Mouse (Mus musculus) embryonic facial prominence, embryonic 14.5 days (tissue): ENCODE results near the gene Myom1. TPM values are rescaled to one million over a fixed set of nuclear protein-coding genes. Genes with fewer than 3 reads are reported as not detected.
"Not testable (repeated sequence)": the region's sequence is repeated elsewhere in the genome, so short reads cannot be mapped to it uniquely, and the experiment has no call there.

Experiments
- ATAC-seq: fragments of 200-750 bp; cut with Nextera tagmentation; 2 replicates; pipeline ENCODE4 v1.8.0; 2017; ENCODE audit warnings: low read depth, moderate number of reproducible peaks, moderate TSS enrichment
- DNase-seq: peaks from one replicate; pipeline ENCODE4 v3.0.0-alpha.2; 2015; ENCODE audit warnings: low spot score
- H3K27ac ChIP-seq: fragments of 300-500 bp; sonication (generic); replicated peaks from 2 replicates; pipeline ENCODE4 v1.5.1; 2014; ENCODE audit warnings: low read depth, mild to moderate bottlenecking, low read length, moderate library complexity
- H3K27me3 ChIP-seq: fragments of 300-500 bp; sonication (generic); replicated peaks from 2 replicates; pipeline ENCODE4 v1.6.1; 2014; ENCODE audit warnings: low read length; ENCODE audit not compliant: control insufficient read depth, insufficient read depth
- H3K36me3 ChIP-seq: fragments of 300-500 bp; sonication (generic); 2 replicates; pipeline ENCODE4 v1.6.1; 2014; ENCODE audit warnings: low read length, mixed read lengths; ENCODE audit not compliant: control insufficient read depth, insufficient read depth
- H3K4me1 ChIP-seq: fragments of 300-500 bp; sonication (generic); 2 replicates; pipeline ENCODE4 v1.6.1; 2014; ENCODE audit warnings: antibody characterized with exemption, low read length; ENCODE audit not compliant: control insufficient read depth, insufficient read depth
- H3K4me2 ChIP-seq: fragments of 300-500 bp; sonication (generic); 2 replicates; pipeline ENCODE4 v1.6.1; 2014; ENCODE audit warnings: low read depth, mild to moderate bottlenecking, low read length, moderate library complexity, mixed read lengths
- H3K4me3 ChIP-seq: fragments of 300-500 bp; sonication (generic); 2 replicates; pipeline ENCODE4 v1.5.1; 2014; ENCODE audit warnings: low read depth, mild to moderate bottlenecking, low read length
- H3K9ac ChIP-seq: fragments of 300-500 bp; sonication (generic); 2 replicates; pipeline ENCODE4 v1.6.1; 2014; ENCODE audit warnings: low read depth, mild to moderate bottlenecking, low read length, moderate library complexity, mixed read lengths
- H3K9me3 ChIP-seq: fragments of 300-500 bp; sonication (generic); 2 replicates; pipeline ENCODE4 v1.6.1; 2016; ENCODE audit warnings: low read length; ENCODE audit not compliant: control insufficient read depth
- WGBS: fragments of 180-500 bp; shearing (Covaris S2); extraction: QIAGEN DNeasy Blood & Tissue Kit; methylation state at CpG from one replicate; pipeline ENCODE4 v1.1.7; 2014; 5-methylcytosine and 5-hydroxymethylcytosine counted together
- polyA plus RNA-seq: library from polyadenylated mRNA; unstranded; fragments of >200 nt; fragmentation: Nextera tagmentation; extraction: Ambion mirVana; gene quantifications from 2 replicates; pipeline ENCODE4 v1.2.1, GENCODE M21; 2014

The Myom1 gene
- polyA plus RNA-seq, 1 experiment from 2014 or later: 61.5 TPM

GRCm38 (mm10) chr17:70973398-70973797 lies 29.0 kb upstream of the Myom1 start:
- WGBS: 90% methylated on average over 9 of the region's 9 CpGs
- Histone ChIP-seq H3K4me2 (no peak overlapping the region), H3K27ac (no peak overlapping the region), H3K4me3 (no peak overlapping the region), H3K36me3 (peaks cover 37% of the 10 kb centered on the region), H3K27me3 (no peaks in the 10 kb centered on the region), H3K4me1 (no peaks in the 10 kb centered on the region; the same call in 1 of the 2 replicates), H3K9me3 (no peaks in the 10 kb centered on the region), H3K9ac (no peak overlapping the region)
- DNase-seq (no peak), ATAC-seq (no peak)

- not testable (repeated sequence) for H3K27me3 ChIP-seq, H3K4me2 ChIP-seq, H3K9me3 ChIP-seq, ATAC-seq, H3K4me3 ChIP-seq, H3K27ac ChIP-seq, H3K9ac ChIP-seq, DNase-seq, H3K4me1 ChIP-seq
- peaks cover 37% of the 10 kb centered on the region for H3K36me3 ChIP-seq
- 92% methylated on average over 14 of the region's 14 CpGs for WGBS
These were observed 28.4 kb upstream of the Myom1 start for GRCm38 (mm10) chr17:70974065-70974464.

GRCm38 (mm10) chr17:70977799-70978198 lies 24.6 kb upstream of the Myom1 start:
- Histone ChIP-seq H3K36me3 (peaks cover 56% of the 10 kb centered on the region), H3K9me3 (no peaks in the 10 kb centered on the region), H3K27me3 (no peaks in the 10 kb centered on the region), H3K9ac (no peak overlapping the region), H3K4me2 (no peak overlapping the region), H3K4me1 (no peaks in the 10 kb centered on the region), H3K27ac (no peak overlapping the region), H3K4me3 (no peak overlapping the region)
- WGBS: 84% methylated on average over 6 of the region's 6 CpGs
- DNase-seq: no peak
- no peak for ATAC-seq

GRCm38 (mm10) chr17:70979345-70980223 lies 22.8 kb upstream of the Myom1 start:
- Histone ChIP-seq H3K9ac (no peak overlapping the region), H3K27me3 (no peaks in the 10 kb centered on the region), H3K4me2 (no peak overlapping the region), H3K9me3 (no peaks in the 10 kb centered on the region), H3K36me3 (peaks cover 45% of the 10 kb centered on the region), H3K4me1 (no peaks in the 10 kb centered on the region), H3K4me3 (no peak overlapping the region), H3K27ac (no peak overlapping the region)
- no peak for DNase-seq
- no peak for ATAC-seq
- WGBS: 85% methylated on average over 20 of the region's 20 CpGs

- 79% methylated on average over 15 of the region's 15 CpGs for WGBS
- Histone ChIP-seq H3K9me3 (no peaks in the 10 kb centered on the region), H3K27me3 (no peaks in the 10 kb centered on the region), H3K36me3 (peaks cover 37% of the 10 kb centered on the region), H3K4me1 (peaks cover 10% of the 10 kb centered on the region), H3K4me3 (no peak overlapping the region), H3K9ac (no peak overlapping the region), H3K27ac (no peak overlapping the region), H3K4me2 (no peak overlapping the region)
- DNase-seq: no peak
- ATAC-seq: no peak
These were observed 16.7 kb upstream of the Myom1 start for GRCm38 (mm10) chr17:70985501-70986354.

- no peak overlapping the region for H3K27ac ChIP-seq
- ATAC-seq: no peak
- no peak overlapping the region for H3K4me2 ChIP-seq
- H3K36me3 ChIP-seq: peaks cover 32% of the 10 kb centered on the region
- no peak for DNase-seq
- no peaks in the 10 kb centered on the region for H3K9me3 ChIP-seq
- H3K9ac ChIP-seq: no peak overlapping the region
- no peaks in the 10 kb centered on the region for H3K27me3 ChIP-seq
- H3K4me3 ChIP-seq: no peak overlapping the region
- WGBS: 82% methylated on average over 6 of the region's 6 CpGs
- H3K4me1 ChIP-seq: peaks cover 14% of the 10 kb centered on the region
These were observed 16.1 kb upstream of the Myom1 start for GRCm38 (mm10) chr17:70986355-70986740.

GRCm38 (mm10) chr17:70986831-70987660 lies 15.4 kb upstream of the Myom1 start:
- Histone ChIP-seq H3K4me1 (peaks cover 16% of the 10 kb centered on the region), H3K9me3 (no peaks in the 10 kb centered on the region), H3K4me2 (no peak overlapping the region), H3K36me3 (peaks cover 29% of the 10 kb centered on the region), H3K27ac (no peak overlapping the region), H3K9ac (no peak overlapping the region), H3K27me3 (no peaks in the 10 kb centered on the region), H3K4me3 (no peak overlapping the region)
- no peak for DNase-seq
- ATAC-seq: no peak
- WGBS: 81% methylated on average over 15 of the region's 15 CpGs

- Histone ChIP-seq H3K4me2 (no peak overlapping the region), H3K27ac (no peak overlapping the region), H3K36me3 (peaks cover 30% of the 10 kb centered on the region), H3K4me1 (peaks cover 16% of the 10 kb centered on the region), H3K4me3 (no peak overlapping the region), H3K9me3 (no peaks in the 10 kb centered on the region), H3K9ac (no peak overlapping the region), H3K27me3 (no peaks in the 10 kb centered on the region)
- 93% methylated on average over 12 of the region's 12 CpGs for WGBS
- ATAC-seq: no peak
- DNase-seq: no peak
These were observed 14.1 kb upstream of the Myom1 start for GRCm38 (mm10) chr17:70988337-70988767.
